Mouse (Mus musculus) hindbrain, embryonic 11.5 days (tissue): ENCODE data around the gene Slc12a1. TPM values are rescaled to one million over a fixed set of nuclear protein-coding genes. Genes with fewer than 3 reads are reported as not detected.

Experiments
- ATAC-seq: fragments of 200-750 bp; cut with Nextera tagmentation; 2 replicates; pipeline ENCODE4 v1.8.0; 2017; ENCODE audit warnings: mild to moderate bottlenecking, moderate TSS enrichment, moderate library complexity; ENCODE audit not compliant: low FRiP score
- DNase-seq: peaks from one replicate; pipeline ENCODE4 v3.0.0-alpha.2; 2015; ENCODE audit warnings: low spot score
- H3K27ac ChIP-seq: fragments of 300-500 bp; sonication (generic); 2 replicates; pipeline ENCODE4 v1.5.1; 2014; ENCODE audit warnings: mild to moderate bottlenecking, low read depth, low read length
- H3K27me3 ChIP-seq: fragments of 300-500 bp; sonication (generic); 2 replicates; pipeline ENCODE4 v1.6.1; 2014; ENCODE audit warnings: mild to moderate bottlenecking, low read length, moderate library complexity, mixed read lengths; ENCODE audit not compliant: control insufficient read depth, insufficient read depth
- H3K36me3 ChIP-seq: fragments of 300-500 bp; sonication (generic); 2 replicates; pipeline ENCODE4 v1.6.1; 2014; ENCODE audit warnings: mild to moderate bottlenecking, low read length, moderate library complexity, mixed read lengths; ENCODE audit not compliant: control insufficient read depth, insufficient read depth
- H3K4me1 ChIP-seq: fragments of 300-500 bp; sonication (generic); replicated peaks from 2 replicates; pipeline ENCODE4 v1.6.1; 2014; ENCODE audit warnings: low read length, mixed read lengths; ENCODE audit not compliant: control insufficient read depth, insufficient read depth
- H3K4me2 ChIP-seq: fragments of 300-500 bp; sonication (generic); replicated peaks from 2 replicates; pipeline ENCODE4 v1.6.1; 2014; ENCODE audit warnings: mild to moderate bottlenecking, low read depth, low read length
- H3K4me3 ChIP-seq: fragments of 300-500 bp; sonication (generic); 2 replicates; pipeline ENCODE4 v1.5.1; 2014; ENCODE audit warnings: low read depth, low read length
- H3K9ac ChIP-seq: fragments of 300-500 bp; sonication (generic); 2 replicates; pipeline ENCODE4 v1.6.1; 2014; ENCODE audit warnings: low read depth, low read length
- H3K9me3 ChIP-seq: fragments of 300-500 bp; sonication (generic); 2 replicates; pipeline ENCODE4 v1.6.1; 2016; ENCODE audit warnings: low read length; ENCODE audit not compliant: control insufficient read depth
- WGBS: fragments of 180-500 bp; shearing (Covaris S2); extraction: QIAGEN DNeasy Blood & Tissue Kit; methylation state at CpG from one replicate; pipeline ENCODE4 v1.1.7; 2014; 5-methylcytosine and 5-hydroxymethylcytosine counted together
- polyA plus RNA-seq: library from polyadenylated mRNA; unstranded; fragments of >200 nt; fragmentation: Nextera tagmentation; extraction: Ambion mirVana; gene quantifications from 2 replicates; pipeline ENCODE4 v1.2.1, GENCODE M21; 2014

Slc12a1 gene
- polyA plus RNA-seq, 1 experiment from 2014 or later, result not detected

DNA sequence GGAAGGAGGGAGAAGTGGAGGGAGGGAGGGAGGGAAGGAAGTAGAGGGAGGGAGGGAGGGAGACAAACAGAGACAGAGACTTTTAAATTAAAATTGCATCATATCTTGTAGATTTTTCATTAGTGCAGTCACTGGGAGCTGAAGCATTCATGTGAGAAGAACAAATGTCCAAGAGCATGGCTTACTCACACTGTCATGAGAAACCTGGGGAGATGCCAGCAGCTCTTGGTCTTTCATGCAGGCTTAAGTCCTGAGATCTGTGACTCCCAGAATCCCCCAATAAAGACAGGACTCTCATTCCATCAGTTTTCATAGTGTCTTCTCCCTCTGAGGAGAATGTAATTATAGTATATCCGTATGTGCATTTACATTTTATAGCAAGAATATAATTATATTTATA, 66.3 kb downstream of the Slc12a1 start:
- ATAC-seq (no peak), DNase-seq (no peak)
- no peak overlapping the region for H3K4me2 ChIP-seq
- no peaks in the 10 kb centered on the region for H3K36me3 ChIP-seq
- H3K27me3 ChIP-seq, result no peaks in the 10 kb centered on the region
- H3K9me3 ChIP-seq, result no peaks in the 10 kb centered on the region
- H3K9ac ChIP-seq, result no peak overlapping the region
- 85% methylated on average over 1 of the region's 1 CpGs for WGBS
- H3K4me1 ChIP-seq, result no peaks in the 10 kb centered on the region
- H3K27ac ChIP-seq, result no peak overlapping the region
- H3K4me3 ChIP-seq, result no peak overlapping the region

DNA sequence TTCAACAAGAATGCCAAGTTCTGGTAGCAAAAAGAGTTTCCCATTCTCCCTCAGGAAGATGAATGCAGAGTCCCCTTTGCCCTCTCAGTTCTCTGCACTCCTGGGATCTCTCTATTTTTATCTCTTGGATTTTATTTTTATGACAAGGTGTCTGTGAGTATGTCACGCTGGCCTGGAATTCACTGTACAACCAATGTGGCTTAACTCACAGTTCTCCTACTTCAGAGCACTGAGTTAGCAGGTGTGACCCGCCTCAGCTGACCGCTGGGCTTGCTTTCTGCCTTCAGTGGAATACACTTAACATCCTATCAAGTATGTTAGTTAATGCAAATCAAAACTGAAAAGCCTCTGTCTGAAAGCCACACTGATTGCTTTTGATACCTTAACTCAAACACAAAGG, 67.0 kb downstream of the Slc12a1 start:
- Histone ChIP-seq H3K4me2 (no peak overlapping the region), H3K4me3 (no peak overlapping the region), H3K27me3 (no peaks in the 10 kb centered on the region), H3K27ac (no peak overlapping the region), H3K9ac (no peak overlapping the region), H3K9me3 (no peaks in the 10 kb centered on the region), H3K36me3 (no peaks in the 10 kb centered on the region), H3K4me1 (no peaks in the 10 kb centered on the region)
- DNase-seq (no peak), ATAC-seq (no peak)
- 75% methylated on average over 3 of the region's 3 CpGs for WGBS

DNA sequence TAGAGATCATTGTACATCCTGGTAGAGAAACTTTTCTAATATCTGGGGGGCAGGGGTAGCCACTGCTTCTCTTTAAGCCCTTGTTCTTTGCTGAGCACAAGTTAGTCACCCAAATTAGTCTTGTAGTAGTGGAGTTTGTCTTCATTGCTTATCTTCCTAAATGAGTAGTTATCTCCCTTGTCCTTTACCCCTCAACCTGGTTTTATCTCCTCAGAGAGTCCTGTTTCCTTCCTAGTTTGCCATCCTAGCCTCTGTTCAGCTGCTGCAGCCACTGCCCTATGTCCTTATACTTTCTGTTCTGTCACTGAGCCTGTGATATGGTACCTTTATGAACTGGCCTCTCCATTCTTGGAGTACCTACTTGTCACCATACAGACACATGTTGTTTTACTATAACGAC, 69.4 kb downstream of the Slc12a1 start:
- WGBS, result 81% methylated on average over 1 of the region's 1 CpGs
- H3K9ac ChIP-seq, result no peak overlapping the region
- no peaks in the 10 kb centered on the region for H3K27me3 ChIP-seq
- no peaks in the 10 kb centered on the region for H3K4me1 ChIP-seq
- H3K9me3 ChIP-seq, result no peaks in the 10 kb centered on the region
- DNase-seq (no peak), ATAC-seq (no peak)
- H3K36me3 ChIP-seq, result no peaks in the 10 kb centered on the region
- H3K4me3 ChIP-seq, result no peak overlapping the region
- H3K27ac ChIP-seq, result no peak overlapping the region
- no peak overlapping the region for H3K4me2 ChIP-seq

DNA sequence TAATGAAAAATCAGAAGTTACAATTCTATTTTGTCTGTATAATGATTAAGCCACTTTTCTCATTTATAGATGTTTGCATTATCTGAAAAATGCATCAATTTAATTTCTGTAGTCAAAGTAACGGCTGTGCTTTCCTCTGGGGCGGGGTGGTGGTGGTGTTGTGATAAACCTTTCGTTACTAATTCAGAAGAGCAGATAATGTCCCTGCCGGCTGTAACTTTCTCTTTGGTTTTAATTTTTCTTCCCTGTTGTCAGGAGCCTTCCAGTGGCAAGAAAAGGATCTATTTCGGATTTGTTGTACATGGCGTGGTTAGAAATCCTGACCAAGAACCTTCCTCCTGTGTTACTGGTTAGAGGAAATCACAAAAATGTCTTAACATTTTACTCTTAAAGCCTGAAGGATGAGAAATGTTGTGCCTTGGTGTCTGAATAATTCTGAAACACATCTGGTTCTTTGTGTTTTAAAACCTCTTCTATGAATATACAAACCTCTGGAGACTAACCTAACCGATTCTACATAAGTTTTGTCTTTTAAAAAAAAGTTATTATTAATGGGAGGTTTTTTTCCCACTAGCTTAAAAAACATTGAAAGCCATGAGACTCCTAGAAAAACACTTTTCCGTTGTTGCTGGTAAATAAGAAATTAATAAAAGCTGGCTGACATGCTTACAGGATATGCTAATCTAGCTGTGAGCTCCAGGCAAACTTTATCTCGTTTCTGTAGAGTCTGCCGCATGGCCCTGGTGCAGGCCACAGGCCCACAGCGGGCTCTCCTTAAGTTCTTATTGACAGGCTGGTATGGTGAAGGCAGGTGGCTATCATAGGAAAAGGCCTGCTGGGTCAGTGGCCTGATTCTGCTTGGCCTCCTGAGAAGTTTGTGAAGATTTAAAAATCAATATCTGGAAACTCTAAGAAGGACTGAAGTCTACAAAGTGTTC, 76.4 kb downstream of the Slc12a1 start:
- Histone ChIP-seq H3K4me3 (no peak overlapping the region), H3K9ac (no peak overlapping the region), H3K9me3 (no peaks in the 10 kb centered on the region), H3K4me2 (no peak overlapping the region), H3K4me1 (no peaks in the 10 kb centered on the region), H3K27me3 (no peaks in the 10 kb centered on the region), H3K36me3 (no peaks in the 10 kb centered on the region), H3K27ac (no peak overlapping the region)
- no peak for DNase-seq
- WGBS, result 89% methylated on average over 11 of the region's 11 CpGs
- no peak for ATAC-seq

DNA sequence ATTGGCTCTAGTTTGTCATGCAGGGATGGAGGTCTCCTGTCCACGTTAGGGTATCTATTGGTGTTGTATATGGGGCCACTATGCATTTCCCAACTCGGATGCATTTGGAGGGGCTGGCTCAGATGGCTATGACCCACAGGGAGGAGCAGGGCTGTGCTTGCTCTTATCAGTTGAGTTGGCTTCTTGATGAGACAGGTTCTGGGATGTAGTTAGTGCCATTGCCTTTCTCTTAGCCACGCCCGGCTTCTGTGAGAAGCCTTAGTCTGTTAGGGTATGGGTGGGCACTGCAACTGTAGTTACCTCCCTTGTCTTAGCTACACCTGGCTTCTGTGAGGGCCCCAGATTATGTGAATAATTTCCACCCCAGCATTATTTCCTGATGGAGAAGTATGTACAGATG, 79.9 kb downstream of the Slc12a1 start:
- Histone ChIP-seq H3K9me3 (no peaks in the 10 kb centered on the region), H3K4me2 (no peak overlapping the region), H3K4me1 (no peaks in the 10 kb centered on the region), H3K9ac (no peak overlapping the region), H3K4me3 (no peak overlapping the region), H3K36me3 (no peaks in the 10 kb centered on the region), H3K27ac (no peak overlapping the region), H3K27me3 (no peaks in the 10 kb centered on the region)
- DNase-seq (no peak), ATAC-seq (no peak)
- WGBS, result 90% methylated on average over 4 of the region's 4 CpGs

DNA sequence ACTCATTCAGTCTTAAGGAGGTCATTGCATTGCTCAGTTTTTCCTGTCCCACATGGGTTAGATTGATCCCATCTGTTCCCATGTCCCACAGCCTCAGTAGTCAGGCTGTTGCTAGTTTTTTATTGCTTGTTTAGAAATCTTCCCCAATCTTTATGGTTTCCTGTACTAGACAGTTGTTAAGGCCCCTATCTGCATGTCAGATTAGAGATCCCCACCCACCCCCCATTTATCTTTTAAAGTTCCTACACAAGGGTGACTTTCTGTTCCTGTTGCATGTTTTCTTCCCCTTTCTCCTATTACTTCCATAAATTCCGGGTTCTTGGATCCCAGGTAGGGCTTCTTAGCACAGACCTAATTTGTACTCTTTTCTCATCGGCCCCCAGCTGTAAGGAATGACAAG, 81.2 kb downstream of the Slc12a1 start:
- no peak overlapping the region for H3K27ac ChIP-seq
- H3K36me3 ChIP-seq, result no peaks in the 10 kb centered on the region
- no peak overlapping the region for H3K9ac ChIP-seq

DNA sequence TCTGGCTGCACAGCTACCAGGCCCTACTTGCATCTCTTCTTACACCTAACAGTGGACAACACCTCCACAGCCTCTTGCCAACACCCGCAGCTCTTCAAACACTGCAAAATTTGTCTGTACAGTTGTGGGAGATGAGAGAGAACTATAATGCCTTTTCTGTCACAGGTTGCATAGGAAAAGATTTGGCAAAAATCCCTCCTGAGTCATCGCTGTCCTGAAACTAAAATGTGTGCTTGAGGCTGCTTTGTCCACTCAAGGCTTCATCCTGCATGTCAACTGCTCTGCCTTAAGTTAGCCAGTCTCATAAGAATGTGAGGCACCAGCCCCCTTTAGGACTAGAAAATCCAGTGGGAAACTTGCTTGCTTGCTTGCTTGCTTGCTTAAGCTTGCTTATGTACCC, 81.7 kb downstream of the Slc12a1 start:
- Histone ChIP-seq H3K4me2 (no peak overlapping the region), H3K4me1 (no peaks in the 10 kb centered on the region), H3K36me3 (no peaks in the 10 kb centered on the region), H3K27me3 (no peaks in the 10 kb centered on the region), H3K9ac (no peak overlapping the region), H3K9me3 (no peaks in the 10 kb centered on the region), H3K4me3 (no peak overlapping the region), H3K27ac (no peak overlapping the region)
- no peak for ATAC-seq
- WGBS, result 92% methylated on average over 2 of the region's 2 CpGs
- no peak for DNase-seq

More for the DNA sequence above, 81.2 kb downstream of the Slc12a1 start:
- ATAC-seq (no peak), DNase-seq (no peak)
- Histone ChIP-seq H3K4me1 (no peaks in the 10 kb centered on the region), H3K9me3 (no peaks in the 10 kb centered on the region), H3K4me2 (no peak overlapping the region), H3K4me3 (no peak overlapping the region), H3K27me3 (no peaks in the 10 kb centered on the region)
- 90% methylated on average over 2 of the region's 2 CpGs for WGBS

DNA sequence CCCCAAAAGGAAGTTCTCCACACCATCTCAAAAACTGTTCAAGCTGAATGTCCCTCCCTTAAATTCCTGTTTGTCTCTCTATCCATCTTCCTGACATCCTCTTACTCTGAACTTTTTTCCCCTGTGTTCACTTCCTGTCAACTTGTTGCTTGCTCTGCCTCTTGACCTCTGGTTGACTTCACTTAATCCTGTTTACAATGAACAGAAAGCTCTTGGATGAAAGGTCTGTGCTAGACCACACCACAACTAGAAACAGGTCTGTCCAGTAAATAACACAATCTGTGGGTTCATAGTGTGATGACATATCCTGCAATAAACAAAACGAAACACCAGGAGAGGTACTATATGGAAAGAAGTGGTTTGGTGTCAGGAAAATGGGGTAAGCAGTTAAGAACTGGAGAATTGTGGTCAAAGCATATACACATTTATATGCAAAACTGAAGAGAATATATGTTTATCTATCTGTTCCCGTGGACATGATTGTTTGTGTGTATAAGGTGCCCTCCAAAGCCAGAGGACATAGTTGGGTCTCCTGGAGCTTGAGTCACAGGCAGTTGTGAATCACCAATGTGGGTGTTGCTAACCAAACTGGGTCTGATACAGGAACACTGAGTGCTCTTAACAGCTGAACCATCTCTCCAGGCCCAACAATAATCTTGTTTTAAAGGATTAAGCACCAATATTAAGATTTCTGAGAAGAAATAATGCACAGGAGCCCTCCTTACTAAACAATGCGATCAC, 93.4 kb downstream of the Slc12a1 start:
- Histone ChIP-seq H3K4me3 (no peak overlapping the region), H3K36me3 (no peaks in the 10 kb centered on the region), H3K27ac (no peak overlapping the region), H3K9me3 (no peaks in the 10 kb centered on the region), H3K4me2 (no peak overlapping the region), H3K27me3 (no peaks in the 10 kb centered on the region), H3K9ac (no peak overlapping the region), H3K4me1 (no peaks in the 10 kb centered on the region)
- WGBS, result 94% methylated on average over 3 of the region's 3 CpGs
- no peak for DNase-seq
- ATAC-seq, result no peak
